Mouse (Mus musculus) spleen, postnatal 14 days (tissue): ENCODE data around the gene Pcp2.
"Not testable (repeated sequence)": the region's sequence is repeated elsewhere in the genome, so short reads cannot be mapped to it uniquely, and the experiment has no call there.

Experiments
- DNase-seq, 2 experiments: peaks; one replicate each; pipeline ENCODE4 v3.0.0; 2021 to 2022; ENCODE audit warnings: low spot score in 2 of 2

The Pcp2 gene

DNA sequence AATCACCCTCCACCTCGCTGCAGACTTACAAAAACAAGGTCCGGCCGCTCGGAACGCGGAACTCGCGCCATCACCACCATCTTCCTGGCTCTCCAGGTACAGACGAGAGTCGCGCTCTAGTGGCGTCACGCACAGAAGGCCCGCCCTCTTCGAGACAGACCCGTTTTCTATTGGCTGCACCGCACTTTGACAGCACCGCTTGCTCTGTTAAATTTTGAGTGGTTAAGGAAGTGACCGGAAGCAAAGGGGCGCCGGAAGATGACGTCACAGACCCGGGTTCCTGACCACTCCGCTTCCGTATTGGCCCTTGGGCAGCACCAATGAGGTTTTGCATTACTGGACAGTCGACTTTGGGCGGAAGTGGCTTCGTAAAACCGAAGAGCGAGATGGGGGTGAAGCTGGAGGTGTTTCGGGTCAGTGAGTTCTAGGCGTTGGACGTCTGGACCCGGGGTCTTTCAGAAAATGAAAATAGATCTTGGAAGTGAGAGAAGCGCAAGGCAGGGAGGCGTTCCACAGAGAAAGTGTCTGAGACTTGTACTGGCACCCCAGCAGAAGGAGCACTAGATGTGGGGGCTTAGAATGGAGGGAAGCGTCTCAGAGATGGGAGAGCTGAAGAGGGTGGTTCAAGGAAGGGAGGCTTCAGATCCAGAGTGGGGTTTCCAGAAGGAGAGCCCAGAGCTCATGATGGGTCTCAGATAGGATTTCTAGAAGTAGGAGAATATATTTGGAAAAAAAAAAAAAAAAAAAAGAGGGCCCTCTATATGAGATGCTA, 4.0 kb downstream of the Pcp2 start, which contains the start of the genes Xab2 and Pet100:
TSS of gene Xab2 (minus strand) at position 118 of the 772 bp plus-strand sequence.
TSS of gene Pet100 (plus strand) at position 350 of the 772 bp plus-strand sequence.
- DNase-seq = peak; percentile 94 to 97

GRCm38 (mm10) chr8:3609816-3610150, 15.6 kb downstream of the Pcp2 start:
- no peak for DNase-seq

- no peak for DNase-seq
These were observed 16.1 kb downstream of the Pcp2 start for GRCm38 (mm10) chr8:3609046-3609815.

DNA sequence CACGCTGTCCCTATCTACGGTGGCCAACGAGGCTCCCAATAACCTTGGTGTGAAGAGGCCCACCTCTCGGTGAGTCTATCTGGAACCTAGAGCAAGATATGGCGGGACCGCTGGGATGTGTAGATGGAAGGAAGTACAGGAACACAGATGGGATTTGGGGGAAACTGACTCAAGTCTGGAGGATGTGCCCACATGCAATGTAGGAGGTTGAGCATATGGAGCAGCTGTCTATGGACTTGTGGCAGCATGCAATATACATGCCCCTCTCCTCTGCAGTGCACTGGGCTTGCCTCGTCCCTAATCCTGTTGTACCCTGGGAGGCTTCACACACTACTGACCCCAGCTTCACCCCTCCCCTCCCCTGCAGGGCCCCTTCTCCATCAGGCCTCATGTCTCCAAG, 17.5 kb downstream of the Pcp2 start:
- DNase-seq = no peak

DNA sequence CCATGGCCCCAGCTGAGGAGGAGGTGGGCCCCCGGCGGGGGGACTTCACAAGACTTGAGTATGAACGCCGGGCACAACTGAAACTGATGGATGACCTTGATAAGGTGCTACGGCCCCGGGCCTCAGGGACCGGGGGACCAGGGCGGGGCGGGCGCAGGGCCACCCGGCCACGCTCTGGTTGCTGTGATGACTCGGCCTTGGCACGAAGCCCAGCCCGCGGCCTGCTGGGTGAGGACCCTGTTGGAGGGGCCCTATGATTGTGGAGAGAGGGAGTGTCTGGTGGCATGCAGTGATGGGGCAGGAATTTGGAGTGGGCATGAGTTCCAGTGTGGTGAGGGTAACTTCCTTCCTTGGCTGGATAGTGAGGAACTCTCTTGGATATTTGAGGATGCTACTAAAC, 18.8 kb downstream of the Pcp2 start:
- no peak for DNase-seq

DNA sequence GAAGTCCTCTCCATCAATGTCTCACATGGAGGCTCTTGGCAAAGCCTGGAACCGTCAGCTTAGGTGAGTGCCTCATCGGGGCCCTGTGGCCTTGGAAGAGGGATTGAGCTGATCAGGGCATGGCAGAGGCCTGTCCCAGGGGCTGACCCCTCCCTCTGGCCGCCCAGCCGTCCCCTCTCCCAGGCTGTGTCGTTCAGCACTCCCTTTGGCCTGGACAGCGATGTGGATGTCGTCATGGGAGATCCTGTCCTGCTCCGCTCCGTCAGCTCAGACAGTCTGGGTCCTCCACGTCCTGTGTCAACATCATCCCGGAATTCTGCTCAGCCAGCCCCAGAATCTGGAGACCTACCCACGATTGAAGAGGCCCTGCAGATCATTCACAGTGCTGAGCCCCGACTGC, 21.9 kb downstream of the Pcp2 start:
- no peak for DNase-seq

GRCm38 (mm10) chr8:3600401-3600800, 24.9 kb downstream of the Pcp2 start:
- DNase-seq = no peak

DNA sequence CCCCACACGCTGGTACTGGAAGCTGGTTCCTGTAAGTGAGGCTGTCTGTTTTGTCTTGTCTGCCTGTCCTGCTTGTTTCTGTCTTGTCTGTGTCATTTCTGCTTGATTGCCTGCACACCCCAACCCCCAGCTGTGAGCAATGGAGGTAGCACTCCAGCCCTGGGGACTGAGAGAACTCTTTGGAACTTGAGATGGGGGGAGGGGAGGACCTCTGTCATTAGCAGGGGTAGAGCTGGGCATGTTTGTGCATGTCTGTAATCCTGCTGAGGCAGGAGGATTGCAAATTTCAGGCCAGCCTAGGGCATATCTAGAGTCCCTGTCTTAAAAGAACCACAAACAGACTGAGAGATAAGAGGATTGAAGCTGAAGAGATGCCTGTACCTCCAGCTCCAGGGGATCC, 26.1 kb downstream of the Pcp2 start:
- no peak for DNase-seq

DNA sequence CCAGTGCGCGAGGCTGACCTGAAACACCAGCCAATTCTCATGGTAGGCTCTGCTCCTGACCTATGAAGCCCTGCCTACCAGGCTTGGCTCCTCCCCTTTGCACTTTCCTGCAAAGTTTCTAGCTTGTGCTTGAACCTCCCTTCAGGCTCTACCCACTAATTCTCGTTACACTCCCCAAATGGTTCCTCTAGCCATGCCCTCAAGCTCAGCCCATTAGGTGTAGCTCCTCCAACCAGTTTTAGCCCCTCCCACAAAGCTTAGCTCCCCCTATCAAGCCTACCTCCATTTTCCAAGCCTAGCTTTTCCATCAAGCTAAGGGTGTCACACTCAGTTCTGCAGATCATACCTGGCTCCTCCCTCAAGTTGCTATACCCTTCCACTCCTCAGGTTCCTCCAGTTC, 27.3 kb downstream of the Pcp2 start:
- DNase-seq = no peak

GRCm38 (mm10) chr8:3594466-3594865, 30.9 kb downstream of the Pcp2 start:
- no peak for DNase-seq

DNA sequence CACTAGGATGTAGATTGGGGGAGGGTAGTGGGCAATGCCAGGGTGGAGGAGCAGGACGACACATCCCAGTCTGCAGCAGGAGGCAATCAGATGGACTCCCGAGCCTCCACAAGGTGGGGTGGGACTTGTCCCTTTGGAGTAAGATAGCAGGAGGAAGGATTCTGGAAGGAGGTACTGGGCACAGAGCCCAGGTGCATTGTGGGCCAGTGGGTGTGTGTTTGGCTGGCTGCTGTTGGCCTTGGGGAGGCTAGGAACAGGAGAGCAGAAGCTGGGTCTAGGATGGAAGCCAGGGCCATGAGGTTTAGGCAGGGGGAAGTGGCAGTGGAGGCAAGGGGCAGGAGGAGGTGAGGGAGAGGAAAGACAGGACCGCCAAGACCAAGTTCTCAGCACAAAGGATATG, 31.9 kb downstream of the Pcp2 start:
- no peak for DNase-seq

DNA sequence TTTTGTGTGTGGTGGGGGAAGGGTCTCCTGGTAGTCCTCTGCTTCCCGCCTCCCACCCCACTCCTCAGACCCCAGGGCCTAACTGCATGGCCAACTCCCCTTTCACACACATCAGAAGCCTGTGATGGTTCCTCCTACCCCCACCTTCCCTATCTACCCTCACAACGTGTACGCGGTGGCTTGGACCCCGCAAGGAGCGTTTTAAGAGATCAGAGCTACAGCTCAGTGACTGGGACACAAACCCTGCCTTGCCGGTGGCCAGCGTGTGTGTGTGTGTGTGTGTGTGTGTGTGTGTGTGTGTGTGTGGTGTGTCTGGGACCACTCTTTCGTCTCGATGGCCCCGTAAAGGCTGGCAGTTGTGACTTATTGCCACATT, 37.1 kb downstream of the Pcp2 start:
- no peak for DNase-seq

DNA sequence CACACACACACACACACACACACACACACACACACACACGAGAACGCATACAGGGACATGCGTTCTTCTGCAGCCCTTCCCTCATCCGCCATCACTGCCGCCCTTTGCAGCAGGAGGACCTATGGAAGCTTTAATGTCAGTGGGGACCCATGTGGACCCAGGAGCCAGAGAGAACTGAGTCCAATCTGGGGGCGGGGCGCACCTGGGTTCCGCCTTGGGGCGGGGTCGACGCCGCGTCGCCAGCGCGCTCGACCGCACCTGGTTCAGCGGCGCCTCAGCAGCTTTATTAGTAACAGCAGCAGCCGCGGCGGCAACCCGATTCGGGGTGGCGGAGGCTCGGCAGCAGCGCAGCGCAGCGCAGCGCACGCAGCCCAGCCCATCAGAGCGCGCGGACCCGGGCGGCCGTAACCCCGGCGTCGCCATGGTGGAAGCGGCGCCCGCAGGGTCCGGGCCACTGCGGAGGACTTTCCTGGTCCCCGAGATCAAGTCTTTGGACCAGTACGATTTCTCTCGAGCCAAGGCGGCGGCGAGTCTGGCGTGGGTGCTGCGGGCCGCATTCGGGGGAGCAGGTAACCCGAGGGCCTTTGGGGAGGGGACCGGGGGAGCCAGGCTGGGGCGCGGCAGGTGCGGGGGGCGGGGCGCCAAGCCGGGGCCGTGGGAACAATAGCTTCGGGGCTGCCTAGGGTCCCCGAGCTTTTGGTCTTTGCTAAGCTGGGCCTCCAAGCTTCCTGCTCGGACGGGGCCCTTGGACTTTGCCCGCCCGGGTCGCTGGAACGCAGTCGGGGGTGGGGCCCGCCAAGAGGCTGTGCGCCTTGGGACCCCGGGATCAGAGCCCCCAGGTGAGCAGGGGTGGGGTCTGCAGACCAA, 37.7 kb downstream of the Pcp2 start:
- DNase-seq = no peak

GRCm38 (mm10) chr8:3586993-3587390, 38.4 kb downstream of the Pcp2 start, which contains the start of gene Camsap3:
Gene Camsap3, plus strand, starts transcription at chr8:3587293.
- DNase-seq = no peak

DNA sequence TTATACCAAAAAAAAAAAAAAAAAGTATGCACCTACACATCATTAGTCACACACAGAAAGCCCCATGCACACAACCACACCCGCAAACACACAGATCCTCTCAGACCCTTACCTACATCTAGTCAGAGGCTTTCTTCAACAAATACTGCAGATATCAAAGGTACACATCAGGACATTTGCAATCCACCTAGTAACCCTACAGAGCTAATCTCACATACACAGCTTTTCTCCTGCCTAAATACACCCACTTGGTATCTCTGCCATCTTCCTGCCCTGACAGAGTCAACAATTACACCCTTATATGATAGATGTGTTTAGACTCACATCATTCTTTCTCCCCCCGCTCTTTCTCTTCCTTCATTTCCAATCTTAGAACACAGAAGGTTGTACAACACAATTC, 38.9 kb downstream of the Pcp2 start:
- no peak for DNase-seq

- DNase-seq = not testable (repeated sequence)
These were observed 43.4 kb downstream of the Pcp2 start for GRCm38 (mm10) chr8:3581961-3582360.

- DNase-seq = no peak
These were observed 45.7 kb downstream of the Pcp2 start for GRCm38 (mm10) chr8:3579390-3580364.

- no peak for DNase-seq
These were observed 49.0 kb downstream of the Pcp2 start for GRCm38 (mm10) chr8:3576211-3576960.

GRCm38 (mm10) chr8:3574546-3574945, 50.8 kb downstream of the Pcp2 start:
- DNase-seq = no peak
